Mouse (Mus musculus) splenic B cell, adult 2 months (primary cell): ENCODE measurements around the gene Npcd.

ENCODE experiments used
- DNase-seq: peaks from one replicate; pipeline ENCODE4 v3.0.0-alpha.2; 2011; ENCODE audit warnings: low read depth, low spot score
- H3K27me3 ChIP-seq: 2 replicates; pipeline ENCODE4 v1.6.1; 2012; ENCODE audit warnings: mild to moderate bottlenecking, low read length, moderate library complexity, mixed read lengths; ENCODE audit not compliant: control insufficient read depth, poor library complexity, insufficient read depth, severe bottlenecking
- H3K36me3 ChIP-seq: 2 replicates; pipeline ENCODE4 v1.6.1; 2012; ENCODE audit warnings: mild to moderate bottlenecking, low read length, moderate library complexity, mixed read lengths; ENCODE audit not compliant: control insufficient read depth, poor library complexity, insufficient read depth, severe bottlenecking

Npcd gene

DNA sequence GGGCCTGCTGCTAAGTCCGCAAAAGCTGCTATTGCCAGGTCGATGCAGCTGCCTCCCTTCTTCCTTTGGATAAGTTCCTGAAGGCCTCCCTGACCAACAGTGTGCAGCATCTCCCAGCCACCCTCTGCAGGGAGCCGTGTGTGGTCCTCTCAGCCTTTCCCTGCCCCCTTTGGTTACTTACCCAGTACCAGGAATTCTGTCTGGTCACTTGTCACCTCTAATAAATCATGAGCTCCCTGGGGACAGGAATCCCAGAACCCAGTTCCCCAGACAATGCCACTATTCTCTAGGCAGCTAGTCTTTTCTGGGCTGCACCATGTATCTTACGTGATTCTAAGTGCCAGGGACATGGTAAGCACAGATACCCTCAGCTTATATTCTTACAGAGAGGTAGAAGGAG lies 11.9 kb upstream of the Npcd start:
- no peaks in the 10 kb centered on the region for H3K27me3 ChIP-seq
- DNase-seq: no peak
- no peaks in the 10 kb centered on the region for H3K36me3 ChIP-seq

GRCm38 (mm10) chr15:79842985-79843384 lies 8.9 kb upstream of the Npcd start:
- H3K36me3 ChIP-seq: no peaks in the 10 kb centered on the region
- H3K27me3 ChIP-seq: no peaks in the 10 kb centered on the region
- no peak for DNase-seq

- no peaks in the 10 kb centered on the region for H3K27me3 ChIP-seq
- H3K36me3 ChIP-seq: no peaks in the 10 kb centered on the region
- DNase-seq: no peak
Measured at GRCm38 (mm10) chr15:79840281-79840680, 6.2 kb upstream of the Npcd start.

DNA sequence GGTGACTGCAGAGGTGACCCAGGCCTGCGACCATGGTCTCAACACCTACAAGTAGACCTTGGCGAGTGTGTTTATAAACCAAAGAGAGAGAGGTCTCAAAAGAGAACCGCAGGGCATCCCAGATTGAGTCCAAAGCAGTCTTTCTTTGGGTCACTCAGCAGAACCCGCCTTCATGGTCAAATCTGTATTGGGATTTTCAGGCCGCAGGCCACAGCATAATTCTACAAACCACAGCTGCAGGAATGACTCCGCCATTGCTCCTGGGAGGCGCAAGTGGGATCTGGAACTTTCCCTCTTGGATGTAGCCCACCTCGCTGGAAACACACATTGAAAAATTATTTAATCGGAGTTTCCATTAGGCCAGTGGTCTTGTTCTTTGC lies 834 bp upstream of the Npcd start:
- H3K27me3 ChIP-seq: no peaks in the 10 kb centered on the region
- no peak for DNase-seq
- no peaks in the 10 kb centered on the region for H3K36me3 ChIP-seq

DNA sequence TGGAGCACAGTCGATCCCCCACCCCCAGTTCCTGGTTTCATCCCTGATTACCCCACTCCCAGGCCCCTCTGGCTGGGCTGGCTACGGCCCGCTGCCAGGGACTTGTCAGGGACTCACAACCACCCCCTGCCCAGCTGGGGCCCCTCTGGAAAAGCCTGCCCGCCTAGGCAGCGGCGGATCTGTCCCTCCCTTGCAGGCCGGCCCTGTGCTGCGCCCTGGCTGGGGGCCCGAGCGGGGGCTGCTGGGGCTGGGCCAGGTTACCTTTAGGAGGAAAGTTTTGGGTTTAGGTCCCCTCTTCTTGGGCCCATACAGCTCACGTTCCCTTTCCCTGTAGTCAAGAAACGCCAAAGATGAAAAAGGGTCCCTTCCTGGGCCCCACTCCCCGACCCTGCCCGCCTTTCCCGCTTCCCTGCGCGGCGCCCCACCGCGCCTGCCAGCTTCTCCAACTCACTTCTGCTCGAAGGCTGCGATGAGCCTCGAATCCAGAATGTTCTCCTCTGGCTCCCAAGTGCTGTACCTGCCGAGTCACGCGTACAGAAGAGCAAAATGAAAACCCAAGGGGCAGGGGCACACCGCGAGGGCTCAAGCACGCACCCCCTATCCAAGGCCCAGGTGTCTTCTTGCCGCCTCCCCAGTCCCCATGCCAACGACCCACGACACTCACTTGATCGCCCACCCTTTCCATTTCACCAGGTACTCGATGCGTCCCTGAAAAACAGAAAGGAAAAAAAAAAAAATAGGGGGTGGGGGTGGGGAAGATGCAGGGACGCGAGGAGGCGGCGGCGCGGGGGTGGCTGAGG lies 586 bp downstream of the Npcd start:
- Histone ChIP-seq H3K36me3 (no peaks in the 10 kb centered on the region), H3K27me3 (no peaks in the 10 kb centered on the region)
- DNase-seq: no peak

- Histone ChIP-seq H3K36me3 (no peaks in the 10 kb centered on the region), H3K27me3 (no peaks in the 10 kb centered on the region)
- peak; percentile 87 for DNase-seq
Measured at GRCm38 (mm10) chr15:79832064-79832900, 1.8 kb downstream of the Npcd start.

- no peaks in the 10 kb centered on the region for H3K36me3 ChIP-seq
- H3K27me3 ChIP-seq: no peaks in the 10 kb centered on the region
- DNase-seq: peak; percentile 90
Measured at GRCm38 (mm10) chr15:79830388-79830787, 3.6 kb downstream of the Npcd start.

DNA sequence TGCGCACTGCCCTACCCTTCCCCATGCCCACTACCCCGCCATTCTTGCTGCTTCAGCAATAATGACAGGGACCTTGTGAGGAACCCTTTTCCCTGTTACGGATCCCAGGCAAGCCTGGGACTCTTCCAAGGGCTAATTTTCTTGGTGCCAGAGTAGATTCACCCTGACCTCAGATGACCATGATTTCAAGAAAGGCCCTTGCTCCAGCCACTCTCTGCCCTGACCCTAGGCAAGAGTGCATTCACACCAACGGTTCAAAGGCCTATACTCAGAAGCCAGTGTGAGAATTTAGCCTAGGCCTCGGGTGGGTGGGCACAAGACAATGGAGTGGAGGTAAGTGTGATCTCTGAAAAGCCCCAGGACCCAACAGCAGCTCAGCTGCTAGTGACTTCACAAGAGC lies 4.6 kb downstream of the Npcd start:
- DNase-seq: no peak
- Histone ChIP-seq H3K36me3 (no peaks in the 10 kb centered on the region), H3K27me3 (no peaks in the 10 kb centered on the region)

- H3K36me3 ChIP-seq: no peaks in the 10 kb centered on the region
- no peaks in the 10 kb centered on the region for H3K27me3 ChIP-seq
- no peak for DNase-seq
Measured at GRCm38 (mm10) chr15:79828366-79829035, 5.5 kb downstream of the Npcd start.

- Histone ChIP-seq H3K27me3 (no peaks in the 10 kb centered on the region), H3K36me3 (no peaks in the 10 kb centered on the region)
- DNase-seq: no peak
Measured at GRCm38 (mm10) chr15:79827778-79828210, 6.2 kb downstream of the Npcd start.

DNA sequence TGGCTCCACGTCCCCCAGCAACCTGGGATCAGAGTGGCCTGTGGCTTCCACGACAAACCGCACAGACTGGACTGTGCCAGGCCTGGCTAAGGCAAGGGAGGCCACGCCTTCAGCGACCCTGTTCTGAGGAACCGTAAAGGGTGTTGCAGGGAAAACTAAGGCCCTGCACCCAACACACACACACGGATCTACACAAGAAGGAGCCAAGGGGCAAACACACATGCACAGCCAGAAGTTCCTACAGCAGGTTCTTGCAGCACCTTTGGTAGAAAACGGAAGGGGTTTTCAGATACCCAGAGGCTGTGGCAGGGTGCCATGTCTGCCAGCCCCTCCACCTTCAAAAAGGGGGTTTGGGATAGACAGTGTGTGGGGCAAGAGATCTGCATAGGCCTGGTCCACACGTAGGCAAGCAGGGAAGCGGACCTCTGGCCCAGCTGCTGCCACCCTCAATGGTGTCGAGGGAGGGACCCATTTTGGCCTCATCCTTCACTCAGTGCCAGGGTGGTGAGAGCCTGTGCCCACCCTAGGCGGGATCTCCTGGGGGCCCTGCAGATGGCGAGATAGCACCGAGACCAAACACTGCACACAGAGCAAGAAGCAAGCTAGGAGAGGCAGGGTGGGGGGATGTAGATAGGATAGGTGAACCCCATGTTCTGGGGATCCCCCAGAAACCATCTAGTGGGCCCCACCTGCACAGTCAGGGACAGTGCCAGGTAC lies 6.8 kb downstream of the Npcd start:
- no peak for DNase-seq
- Histone ChIP-seq H3K36me3 (no peaks in the 10 kb centered on the region), H3K27me3 (no peaks in the 10 kb centered on the region)

DNA sequence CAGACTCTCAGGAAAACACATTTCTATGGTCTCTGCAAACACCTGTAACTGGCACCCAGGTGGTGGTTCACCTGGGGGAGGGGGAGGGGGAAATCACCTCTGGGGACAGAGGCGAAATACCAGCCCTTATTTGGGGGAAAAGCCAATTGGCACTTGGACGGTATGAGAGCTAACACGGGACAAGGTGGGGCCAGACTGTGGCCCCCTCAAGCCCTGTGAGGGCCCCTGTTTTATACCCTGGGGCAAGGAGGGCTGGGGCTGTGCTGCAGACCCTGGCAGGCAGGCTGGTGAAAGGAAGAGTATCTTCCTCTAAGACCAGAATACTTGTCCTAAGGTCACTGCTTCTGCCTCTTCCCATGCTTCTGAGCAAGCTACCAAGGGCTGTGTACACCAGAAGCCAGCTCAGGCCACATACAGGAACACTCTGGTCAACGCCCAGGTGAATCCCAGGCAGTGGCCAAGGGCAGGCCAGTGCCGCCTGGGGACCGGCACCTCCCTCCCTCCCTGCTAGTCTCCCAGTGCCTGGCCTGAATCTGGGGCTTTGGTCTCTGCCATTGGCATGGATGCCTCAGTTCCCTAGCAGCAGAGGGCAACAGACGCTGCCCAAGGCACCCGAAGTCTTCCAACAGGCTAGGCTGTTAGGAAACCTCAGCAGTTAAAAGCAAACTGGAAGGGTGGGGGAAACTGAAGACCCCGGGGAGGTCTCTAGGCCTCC lies 7.7 kb downstream of the Npcd start:
- no peak for DNase-seq
- Histone ChIP-seq H3K36me3 (no peaks in the 10 kb centered on the region), H3K27me3 (no peaks in the 10 kb centered on the region)

GRCm38 (mm10) chr15:79825146-79825825 lies 8.8 kb downstream of the Npcd start:
- H3K36me3 ChIP-seq: no peaks in the 10 kb centered on the region
- DNase-seq: peak; percentile 55

More at GRCm38 (mm10) chr15:79825146-79825825, 8.8 kb downstream of the Npcd start:
- H3K27me3 ChIP-seq: no peaks in the 10 kb centered on the region
